Mouse (Mus musculus): Measurements from ENCODE around the gene Psap. TPM values are rescaled to one million over a fixed set of nuclear protein-coding genes. Genes with fewer than 3 reads are reported as not detected.
A peak's percentile ranks its signal among the peaks of the same experiment; 100 is the strongest.

Psap gene
- polyA plus RNA-seq, 1 experiment = 443 TPM

- WGBS = 77% methylated on average over 3 of the region's 3 CpGs
- Histone ChIP-seq H3K27ac (ENCODE audit: insufficient read depth, low read depth, low read length) (no peak overlapping the region), H3K36me3 (ENCODE audit: control insufficient read depth, insufficient read depth, low read length) (peaks cover 78% of the 10 kb centered on the region), H3K4me1 (ENCODE audit: control insufficient read depth, insufficient read depth, insufficient read length, low read length) (peaks cover 8% of the 10 kb centered on the region), H3K27me3 (ENCODE audit: control insufficient read depth, insufficient read depth, low read length) (no peaks in the 10 kb centered on the region), H3K4me3 (ENCODE audit: low read depth, low read length) (no peak overlapping the region)
- TF ChIP-seq POLR2A (IDR thresholded peaks at IDR 0.05; ENCODE audit: low read depth, low read length) = no peak
- no peak for TF ChIP-seq CTCF (IDR thresholded peaks at IDR 0.05; ENCODE audit: extremely low read depth, insufficient read length, insufficient replicate concordance, low read depth, low read length)
Observed at GRCm38 (mm10) chr10:60295356-60295755, 17.9 kb downstream of the Psap start.

- H3K27me3 ChIP-seq (ENCODE audit: control insufficient read depth, insufficient read depth, low read length) = no peaks in the 10 kb centered on the region
- H3K4me1 ChIP-seq (ENCODE audit: control insufficient read depth, insufficient read depth, insufficient read length, low read length) = peaks cover 2% of the 10 kb centered on the region; the same call in 1 of the 2 replicates
- H3K4me3 ChIP-seq (ENCODE audit: low read depth, low read length) = no peak overlapping the region
- H3K36me3 ChIP-seq (ENCODE audit: control insufficient read depth, insufficient read depth, low read length) = peaks cover 85% of the 10 kb centered on the region
- H3K27ac ChIP-seq (ENCODE audit: insufficient read depth, low read depth, low read length) = no peak overlapping the region
- TF ChIP-seq POLR2A (IDR thresholded peaks at IDR 0.05; ENCODE audit: low read depth, low read length) = no peak
- no peak for TF ChIP-seq CTCF (IDR thresholded peaks at IDR 0.05; ENCODE audit: extremely low read depth, insufficient read length, insufficient replicate concordance, low read depth, low read length)
- 85% methylated on average over 9 of the region's 9 CpGs for WGBS
Observed at GRCm38 (mm10) chr10:60296027-60296426, 18.6 kb downstream of the Psap start.

- no peak overlapping the region for H3K4me3 ChIP-seq (ENCODE audit: low read depth, low read length)
- H3K36me3 ChIP-seq (ENCODE audit: control insufficient read depth, insufficient read depth, low read length) = peaks cover 74% of the 10 kb centered on the region
- WGBS = 96% methylated on average over 12 of the region's 12 CpGs
- no peaks in the 10 kb centered on the region for H3K4me1 ChIP-seq (ENCODE audit: control insufficient read depth, insufficient read depth, insufficient read length, low read length)
- TF ChIP-seq CTCF (IDR thresholded peaks at IDR 0.05; ENCODE audit: extremely low read depth, insufficient read length, insufficient replicate concordance, low read depth, low read length) (no peak), POLR2A (IDR thresholded peaks at IDR 0.05; ENCODE audit: low read depth, low read length) (no peak)
- no peaks in the 10 kb centered on the region for H3K27me3 ChIP-seq (ENCODE audit: control insufficient read depth, insufficient read depth, low read length)
- H3K27ac ChIP-seq (ENCODE audit: insufficient read depth, low read depth, low read length) = no peak overlapping the region
Observed at GRCm38 (mm10) chr10:60299636-60300035, 22.2 kb downstream of the Psap start.

- TF ChIP-seq CTCF (IDR thresholded peaks at IDR 0.05; ENCODE audit: extremely low read depth, insufficient read length, insufficient replicate concordance, low read depth, low read length) (no peak), POLR2A (IDR thresholded peaks at IDR 0.05; ENCODE audit: low read depth, low read length) (no peak)
- H3K27ac ChIP-seq (ENCODE audit: insufficient read depth, low read depth, low read length) = no peak overlapping the region
- H3K4me3 ChIP-seq (ENCODE audit: low read depth, low read length) = no peak overlapping the region
- no peaks in the 10 kb centered on the region for H3K27me3 ChIP-seq (ENCODE audit: control insufficient read depth, insufficient read depth, low read length)
- peaks cover 46% of the 10 kb centered on the region for H3K36me3 ChIP-seq (ENCODE audit: control insufficient read depth, insufficient read depth, low read length)
- 88% methylated on average over 17 of the region's 17 CpGs for WGBS
- no peaks in the 10 kb centered on the region for H3K4me1 ChIP-seq (ENCODE audit: control insufficient read depth, insufficient read depth, insufficient read length, low read length)
Observed at GRCm38 (mm10) chr10:60303419-60303818, 26.0 kb downstream of the Psap start.

- Histone ChIP-seq H3K36me3 (ENCODE audit: control insufficient read depth, insufficient read depth, low read length) (peaks cover 30% of the 10 kb centered on the region), H3K4me1 (ENCODE audit: control insufficient read depth, insufficient read depth, insufficient read length, low read length) (no peaks in the 10 kb centered on the region), H3K27me3 (ENCODE audit: control insufficient read depth, insufficient read depth, low read length) (no peaks in the 10 kb centered on the region), H3K4me3 (ENCODE audit: low read depth, low read length) (no peak overlapping the region), H3K27ac (ENCODE audit: insufficient read depth, low read depth, low read length) (no peak overlapping the region)
- TF ChIP-seq POLR2A (IDR thresholded peaks at IDR 0.05; ENCODE audit: low read depth, low read length) (no peak), CTCF (IDR thresholded peaks at IDR 0.05; ENCODE audit: extremely low read depth, insufficient read length, insufficient replicate concordance, low read depth, low read length) (peak; percentile 87; the same call in 1 of the 2 replicates)
- WGBS = 52% methylated on average over 15 of the region's 15 CpGs
Observed at GRCm38 (mm10) chr10:60304854-60305628, 27.6 kb downstream of the Psap start.

GRCm38 (mm10) chr10:60310629-60311028 is 33.2 kb downstream of the Psap start:
- WGBS = 88% methylated on average over 13 of the region's 13 CpGs
- no peak overlapping the region for H3K4me3 ChIP-seq (ENCODE audit: low read depth, low read length)
- TF ChIP-seq CTCF (IDR thresholded peaks at IDR 0.05; ENCODE audit: extremely low read depth, insufficient read length, insufficient replicate concordance, low read depth, low read length) (no peak), POLR2A (IDR thresholded peaks at IDR 0.05; ENCODE audit: low read depth, low read length) (no peak)
- H3K36me3 ChIP-seq (ENCODE audit: control insufficient read depth, insufficient read depth, low read length) = no peaks in the 10 kb centered on the region
- H3K27ac ChIP-seq (ENCODE audit: insufficient read depth, low read depth, low read length) = no peak overlapping the region
- no peaks in the 10 kb centered on the region for H3K4me1 ChIP-seq (ENCODE audit: control insufficient read depth, insufficient read depth, insufficient read length, low read length)
- no peaks in the 10 kb centered on the region for H3K27me3 ChIP-seq (ENCODE audit: control insufficient read depth, insufficient read depth, low read length)

GRCm38 (mm10) chr10:60313606-60314005 is 36.2 kb downstream of the Psap start:
- no peak overlapping the region for H3K4me3 ChIP-seq (ENCODE audit: low read depth, low read length)
- H3K4me1 ChIP-seq (ENCODE audit: control insufficient read depth, insufficient read depth, insufficient read length, low read length) = no peaks in the 10 kb centered on the region
- no peaks in the 10 kb centered on the region for H3K27me3 ChIP-seq (ENCODE audit: control insufficient read depth, insufficient read depth, low read length)
- H3K36me3 ChIP-seq (ENCODE audit: control insufficient read depth, insufficient read depth, low read length) = no peaks in the 10 kb centered on the region
- H3K27ac ChIP-seq (ENCODE audit: insufficient read depth, low read depth, low read length) = no peak overlapping the region
- WGBS = 86% methylated on average over 5 of the region's 5 CpGs
- TF ChIP-seq POLR2A (IDR thresholded peaks at IDR 0.05; ENCODE audit: low read depth, low read length) = no peak
- no peak for TF ChIP-seq CTCF (IDR thresholded peaks at IDR 0.05; ENCODE audit: extremely low read depth, insufficient read length, insufficient replicate concordance, low read depth, low read length)
